Mouse (Mus musculus) liver, postnatal 0 days (tissue): ENCODE measurements at regions not wholly inside any gene's neighbourhood (a gene's known extent, or its start where the extent isn't known, plus 50 kb on each side); places are given as distances from the start of the nearest gene placed in this dataset.

Experiments
- ATAC-seq: fragments of 200-750 bp; cut with Nextera tagmentation; 2 replicates; pipeline ENCODE4 v1.8.0; 2017; ENCODE audit warnings: mild to moderate bottlenecking, moderate library complexity
- DNase-seq: peaks from one replicate; pipeline ENCODE4 v3.0.0-alpha.2; 2016
- H3K27ac ChIP-seq: fragments of 300-500 bp; sonication (generic); 2 replicates; pipeline ENCODE4 v1.5.1; 2014; ENCODE audit warnings: antibody characterized with exemption, moderate library complexity, mild to moderate bottlenecking, low read depth
- H3K27me3 ChIP-seq: fragments of 300-500 bp; sonication (generic); 2 replicates; pipeline ENCODE4 v1.6.1; 2014; ENCODE audit warnings: low read length, control low read depth, mixed read lengths; ENCODE audit not compliant: insufficient read depth
- H3K36me3 ChIP-seq: fragments of 300-500 bp; sonication (generic); replicated peaks from 2 replicates; pipeline ENCODE4 v1.6.1; 2014; ENCODE audit warnings: mild to moderate bottlenecking, control low read depth, low read length, moderate library complexity, mixed read lengths; ENCODE audit not compliant: insufficient read depth
- H3K4me1 ChIP-seq: fragments of 300-500 bp; sonication (generic); 2 replicates; pipeline ENCODE4 v1.6.1; 2014; ENCODE audit warnings: antibody characterized with exemption, mild to moderate bottlenecking, control low read depth; ENCODE audit not compliant: insufficient read depth
- H3K4me2 ChIP-seq: fragments of 300-500 bp; sonication (generic); 2 replicates; pipeline ENCODE4 v1.6.1; 2014; ENCODE audit warnings: low read depth, mild to moderate bottlenecking, low read length, moderate library complexity, mixed read lengths
- H3K4me3 ChIP-seq: fragments of 300-500 bp; sonication (generic); 2 replicates; pipeline ENCODE4 v1.5.1; 2014; ENCODE audit warnings: low read depth, low read length
- H3K9ac ChIP-seq: fragments of 300-500 bp; sonication (generic); replicated peaks from 2 replicates; pipeline ENCODE4 v1.6.1; 2014; ENCODE audit warnings: mild to moderate bottlenecking, moderate library complexity
- H3K9me3 ChIP-seq: fragments of 300-500 bp; sonication (generic); 2 replicates; pipeline ENCODE4 v1.6.1; 2016; ENCODE audit warnings: mild to moderate bottlenecking, control low read depth, low read length, mixed read lengths
- CTCF ChIP-seq: sonication (generic); IDR thresholded peaks from 2 replicates; pipeline ENCODE4 v1.5.1; 2016; ENCODE audit warnings: antibody characterized with exemption, low read depth
- EP300 ChIP-seq: IDR thresholded peaks from 2 replicates; pipeline ENCODE4 v1.6.1; 2016; ENCODE audit warnings: antibody characterized with exemption, low read depth, mild to moderate bottlenecking
- WGBS: fragments of 180-500 bp; shearing (Covaris S2); extraction: QIAGEN DNeasy Blood & Tissue Kit; methylation state at CpG from one replicate; pipeline ENCODE4 v1.1.7; 2014; ENCODE audit not compliant: insufficient replicate concordance; 5-methylcytosine and 5-hydroxymethylcytosine counted together

GRCm38 (mm10) chr11:82668026-82668425 is 96.1 kb downstream of the Cct6b start:
- H3K4me2 ChIP-seq, result no peak overlapping the region
- no peak overlapping the region for H3K9ac ChIP-seq
- DNase-seq (peak; percentile 17), ATAC-seq (peak; percentile 33; the same call in 1 of the 2 replicates)
- no peaks in the 10 kb centered on the region for H3K36me3 ChIP-seq
- no peak overlapping the region for H3K4me3 ChIP-seq
- WGBS, result 64% methylated on average over 1 of the region's 1 CpGs
- H3K4me1 ChIP-seq, result no peaks in the 10 kb centered on the region
- no peaks in the 10 kb centered on the region for H3K27me3 ChIP-seq
- TF ChIP-seq CTCF (no peak), EP300 (no peak)
- peak overlapping the region; percentile 55; the same call in 1 of the 2 replicates for H3K27ac ChIP-seq
- no peaks in the 10 kb centered on the region for H3K9me3 ChIP-seq

- H3K9ac ChIP-seq, result no peak overlapping the region
- H3K27ac ChIP-seq, result no peak overlapping the region
- DNase-seq (no peak), ATAC-seq (no peak)
- 74% methylated on average over 1 of the region's 1 CpGs for WGBS
- no peak overlapping the region for H3K4me3 ChIP-seq
- no peaks in the 10 kb centered on the region for H3K4me1 ChIP-seq
- H3K4me2 ChIP-seq, result no peak overlapping the region
- H3K9me3 ChIP-seq, result no peaks in the 10 kb centered on the region
- TF ChIP-seq EP300 (no peak), CTCF (no peak)
- H3K27me3 ChIP-seq, result no peaks in the 10 kb centered on the region
- H3K36me3 ChIP-seq, result no peaks in the 10 kb centered on the region
These were observed 100.0 kb downstream of the Cct6b start for GRCm38 (mm10) chr11:82664076-82664475.

- TF ChIP-seq CTCF (no peak), EP300 (no peak)
- no peak overlapping the region for H3K4me2 ChIP-seq
- whole genome bisulfite sequencing, result 40% methylated on average over 3 of the region's 3 CpGs
- H3K9ac ChIP-seq, result no peak overlapping the region
- no peak overlapping the region for H3K27ac ChIP-seq
- H3K27me3 ChIP-seq, result no peaks in the 10 kb centered on the region
- no peaks in the 10 kb centered on the region for H3K36me3 ChIP-seq
- H3K4me1 ChIP-seq, result no peaks in the 10 kb centered on the region
- no peak for DNase-seq
- ATAC-seq, result no peak
- no peaks in the 10 kb centered on the region for H3K9me3 ChIP-seq
- no peak overlapping the region for H3K4me3 ChIP-seq
These were observed 102.0 kb downstream of the Cct6b start for GRCm38 (mm10) chr11:82662086-82662485.

GRCm38 (mm10) chr11:82651751-82652150 is 112.4 kb downstream of the Cct6b start:
- H3K27ac ChIP-seq, result no peak overlapping the region
- H3K9ac ChIP-seq, result no peak overlapping the region
- no peak overlapping the region for H3K4me2 ChIP-seq
- H3K4me3 ChIP-seq, result no peak overlapping the region
- WGBS, result 35% methylated on average over 5 of the region's 5 CpGs
- ATAC-seq (no peak), DNase-seq (no peak)
- no peaks in the 10 kb centered on the region for H3K27me3 ChIP-seq
- H3K4me1 ChIP-seq, result no peaks in the 10 kb centered on the region
- TF ChIP-seq CTCF, result no peak
- no peak for TF ChIP-seq EP300
- no peaks in the 10 kb centered on the region for H3K36me3 ChIP-seq
- no peaks in the 10 kb centered on the region for H3K9me3 ChIP-seq

- Histone ChIP-seq H3K27ac (no peak overlapping the region), H3K9me3 (no peaks in the 10 kb centered on the region), H3K4me1 (no peaks in the 10 kb centered on the region), H3K9ac (no peak overlapping the region), H3K36me3 (no peaks in the 10 kb centered on the region), H3K4me3 (no peak overlapping the region), H3K4me2 (no peak overlapping the region), H3K27me3 (no peaks in the 10 kb centered on the region)
- ATAC-seq (no peak), DNase-seq (no peak)
- TF ChIP-seq CTCF (no peak), EP300 (no peak)
- 41% methylated on average over 4 of the region's 4 CpGs for WGBS
These were observed 125.6 kb downstream of the Cct6b start for GRCm38 (mm10) chr11:82638513-82638912.

- ATAC-seq, result no peak
These were observed 131.9 kb downstream of the Cct6b start for GRCm38 (mm10) chr11:82632191-82632590.

GRCm38 (mm10) chr11:82631387-82631786 is 132.7 kb downstream of the Cct6b start:
- no peak for TF ChIP-seq EP300
- TF ChIP-seq CTCF, result no peak
- Histone ChIP-seq H3K4me1 (no peaks in the 10 kb centered on the region), H3K9me3 (no peaks in the 10 kb centered on the region), H3K4me2 (no peak overlapping the region), H3K27ac (no peak overlapping the region), H3K9ac (no peak overlapping the region), H3K27me3 (no peaks in the 10 kb centered on the region), H3K4me3 (no peak overlapping the region), H3K36me3 (no peaks in the 10 kb centered on the region)
- DNase-seq (no peak), ATAC-seq (no peak)
- 37% methylated on average over 4 of the region's 4 CpGs for WGBS

More at GRCm38 (mm10) chr11:82632191-82632590, 131.9 kb downstream of the Cct6b start:
- no peak overlapping the region for H3K4me2 ChIP-seq
- no peak overlapping the region for H3K27ac ChIP-seq
- H3K4me3 ChIP-seq, result no peak overlapping the region
- H3K9ac ChIP-seq, result no peak overlapping the region
- WGBS, result 65% methylated on average over 1 of the region's 1 CpGs
- no peak for DNase-seq
- H3K4me1 ChIP-seq, result no peaks in the 10 kb centered on the region
- H3K9me3 ChIP-seq, result no peaks in the 10 kb centered on the region
- H3K27me3 ChIP-seq, result no peaks in the 10 kb centered on the region
- H3K36me3 ChIP-seq, result no peaks in the 10 kb centered on the region
- TF ChIP-seq CTCF, result no peak
- TF ChIP-seq EP300, result no peak
